Mouse (Mus musculus) ES-Bruce4 (cell line): Measurements from ENCODE around the gene Mpzl1. TPM values are rescaled to one million over a fixed set of nuclear protein-coding genes. Genes with fewer than 3 reads are reported as not detected.

Experiments
- H3K27ac ChIP-seq: 2 replicates; pipeline ENCODE4 v1.5.1; 2012; ENCODE audit warnings: low read length, inconsistent platforms; ENCODE audit not compliant: insufficient read depth
- H3K27me3 ChIP-seq: 2 replicates; pipeline ENCODE4 v1.6.1; 2012; ENCODE audit warnings: mild to moderate bottlenecking, low read length, inconsistent platforms; ENCODE audit not compliant: control insufficient read depth, poor library complexity, insufficient read depth, severe bottlenecking
- H3K36me3 ChIP-seq: 2 replicates; pipeline ENCODE4 v1.6.1; 2012; ENCODE audit warnings: inconsistent platforms, mild to moderate bottlenecking, low read length, moderate library complexity; ENCODE audit not compliant: control insufficient read depth, poor library complexity, insufficient read depth, severe bottlenecking
- H3K4me1 ChIP-seq: one replicate; pipeline ENCODE4 v1.8.1; 2011; ENCODE audit warnings: low read length; ENCODE audit not compliant: control insufficient read depth, insufficient read depth
- H3K4me3 ChIP-seq: 2 replicates; pipeline ENCODE4 v1.5.1; 2011; ENCODE audit warnings: low read depth, mild to moderate bottlenecking, low read length
- H3K9ac ChIP-seq: 2 replicates; pipeline ENCODE4 v1.6.1; 2012; ENCODE audit warnings: low read depth, mild to moderate bottlenecking, inconsistent platforms; ENCODE audit not compliant: poor library complexity, severe bottlenecking
- H3K9me3 ChIP-seq: replicated peaks from 2 replicates; pipeline ENCODE4 v1.6.1; 2012; ENCODE audit warnings: mild to moderate bottlenecking, low read length, inconsistent platforms; ENCODE audit not compliant: control insufficient read depth, poor library complexity, insufficient read depth, severe bottlenecking
- CTCF ChIP-seq: IDR thresholded peaks from one replicate; pipeline ENCODE4 v1.8.1; 2011; ENCODE audit warnings: low read depth, low read length
- EP300 ChIP-seq: IDR thresholded peaks from 2 replicates; pipeline ENCODE4 v1.6.1; 2011; ENCODE audit warnings: low read depth, low read length; ENCODE audit not compliant: insufficient read depth
- POLR2A ChIP-seq: IDR thresholded peaks from one replicate; pipeline ENCODE4 v1.8.1; 2011; ENCODE audit warnings: low read length; ENCODE audit not compliant: insufficient read depth
- polyA plus RNA-seq: library from polyadenylated mRNA; stranded (reverse); fragments of >200 nt; gene quantifications from 2 replicates; pipeline ENCODE4 v1.2.4, GENCODE M21; 2011; ENCODE audit warnings: low read depth; ENCODE audit not compliant: missing spikeins, insufficient read depth, insufficient read length

Gene Mpzl1
- polyA plus RNA-seq, 1 experiment: 122 TPM

DNA sequence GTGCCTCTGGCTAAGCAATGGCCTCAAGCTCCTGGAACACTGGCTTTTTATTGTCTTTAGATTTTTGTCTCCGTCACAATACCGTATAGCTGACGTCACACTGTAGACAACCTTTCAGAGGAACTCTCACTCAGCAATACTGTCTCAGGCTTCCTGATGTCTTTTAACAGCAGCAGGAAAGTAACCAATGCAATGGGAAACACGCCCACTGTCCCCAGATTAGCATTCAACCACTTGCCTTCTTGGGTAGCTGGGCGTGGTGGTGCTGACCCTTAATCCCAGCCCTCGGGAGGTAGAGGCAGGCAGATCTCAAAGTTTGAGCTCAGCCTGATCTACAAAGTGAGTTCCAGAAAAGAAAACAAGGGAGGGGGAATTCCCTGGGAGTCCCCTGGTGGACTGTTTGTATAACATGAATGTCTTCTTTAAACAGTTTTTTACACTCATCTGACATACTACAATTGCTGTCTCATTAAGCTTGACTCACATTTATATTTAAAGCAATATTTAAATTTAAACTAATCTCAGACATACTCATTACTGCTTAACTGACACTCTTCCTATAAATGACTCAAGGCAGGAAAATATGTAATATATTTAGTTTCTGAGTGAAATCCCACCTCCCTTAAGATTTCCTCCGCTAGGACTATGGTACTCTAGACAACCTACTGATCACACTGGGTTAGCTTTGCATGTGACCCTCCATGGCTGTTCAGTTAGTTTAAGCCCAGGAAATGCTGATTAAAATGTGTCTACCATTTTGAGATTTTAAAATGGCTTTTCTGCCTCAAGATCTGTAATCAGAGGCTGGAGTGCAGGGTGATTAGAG lies 24.6 kb downstream of the Mpzl1 start:
- TF ChIP-seq POLR2A: no peak
- TF ChIP-seq EP300: 0 out of 2 replicates have a peak, but pooled peaks have one; percentile 27
- H3K9ac ChIP-seq: no peak overlapping the region
- no peaks in the 10 kb centered on the region for H3K27me3 ChIP-seq
- no peak overlapping the region for H3K27ac ChIP-seq
- peaks cover 14% of the 10 kb centered on the region for H3K36me3 ChIP-seq
- no peak overlapping the region for H3K4me3 ChIP-seq
- H3K4me1 ChIP-seq: peaks cover 2% of the 10 kb centered on the region
- H3K9me3 ChIP-seq: no peaks in the 10 kb centered on the region

DNA sequence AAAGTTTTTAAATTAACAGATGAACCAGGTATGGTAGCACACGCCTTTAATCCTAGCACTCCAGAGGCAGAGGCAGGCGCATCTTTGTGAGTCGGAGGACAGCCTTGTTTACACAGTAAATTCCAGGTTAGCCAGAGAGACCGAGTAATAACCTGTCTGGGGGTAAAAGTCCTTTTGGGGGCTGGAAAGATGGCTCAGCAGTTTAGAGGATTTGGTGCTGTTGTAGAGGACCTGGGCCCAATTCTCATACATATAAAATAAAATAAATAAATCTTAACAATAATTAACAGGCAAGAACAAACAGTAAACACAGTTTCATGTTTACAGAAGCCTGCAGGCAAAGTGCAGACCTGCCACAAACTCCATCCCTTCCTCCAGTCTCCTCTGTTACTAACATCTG lies 25.4 kb downstream of the Mpzl1 start:
- peaks cover 16% of the 10 kb centered on the region for H3K36me3 ChIP-seq
- no peaks in the 10 kb centered on the region for H3K9me3 ChIP-seq
- no peak overlapping the region for H3K9ac ChIP-seq
- no peaks in the 10 kb centered on the region for H3K27me3 ChIP-seq
- TF ChIP-seq CTCF (no peak), EP300 (no peak), POLR2A (no peak)
- peaks cover 2% of the 10 kb centered on the region for H3K4me1 ChIP-seq
- H3K27ac ChIP-seq: no peak overlapping the region
- H3K4me3 ChIP-seq: no peak overlapping the region

DNA sequence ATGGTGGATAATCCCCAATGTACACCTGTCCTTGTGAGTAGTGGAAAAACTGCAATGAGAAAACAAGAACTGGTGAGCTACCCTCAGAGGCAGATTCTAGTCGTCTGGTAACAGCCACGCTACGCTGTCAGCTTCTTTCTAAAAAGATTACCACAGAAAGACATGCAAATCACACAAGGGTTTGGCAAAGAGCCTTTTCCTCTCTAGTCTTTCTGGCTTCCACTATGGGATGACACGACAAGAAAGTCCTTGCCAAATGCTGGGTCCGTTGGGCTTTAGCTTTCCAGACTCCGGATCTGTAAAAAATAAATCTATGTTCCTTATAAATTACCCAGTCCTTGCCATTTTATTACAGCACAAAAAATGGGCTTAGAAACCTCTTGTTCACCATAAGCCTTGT lies 28.6 kb downstream of the Mpzl1 start:
- Histone ChIP-seq H3K4me3 (no peak overlapping the region), H3K27me3 (no peaks in the 10 kb centered on the region), H3K9me3 (no peaks in the 10 kb centered on the region), H3K9ac (no peak overlapping the region), H3K4me1 (no peaks in the 10 kb centered on the region), H3K27ac (no peak overlapping the region), H3K36me3 (peaks cover 21% of the 10 kb centered on the region)
- no peak for TF ChIP-seq EP300
- TF ChIP-seq CTCF: no peak
- TF ChIP-seq POLR2A: no peak

DNA sequence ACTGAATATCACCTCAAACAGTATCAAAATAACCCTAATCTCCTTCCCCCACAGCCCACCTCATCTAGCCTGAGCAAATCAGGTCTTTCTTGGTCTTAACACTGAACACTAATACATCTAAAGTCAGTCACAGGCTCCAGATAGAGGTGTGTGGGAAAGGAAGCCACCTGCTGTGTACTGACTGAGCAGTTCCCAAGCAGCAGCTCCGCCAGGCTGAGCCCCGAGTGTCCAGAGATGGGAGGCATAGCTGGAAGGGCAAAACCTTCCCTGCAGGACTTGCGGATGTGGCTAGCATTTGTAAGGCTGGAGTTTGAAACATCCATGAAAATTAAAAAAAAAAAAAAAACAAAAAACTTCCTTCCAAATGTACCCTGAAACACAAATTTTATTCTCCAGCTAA lies 29.2 kb downstream of the Mpzl1 start:
- Histone ChIP-seq H3K36me3 (peaks cover 22% of the 10 kb centered on the region), H3K27ac (no peak overlapping the region), H3K4me1 (no peaks in the 10 kb centered on the region), H3K27me3 (no peaks in the 10 kb centered on the region), H3K9me3 (no peaks in the 10 kb centered on the region), H3K4me3 (no peak overlapping the region), H3K9ac (no peak overlapping the region)
- no peak for TF ChIP-seq POLR2A
- TF ChIP-seq CTCF: no peak
- no peak for TF ChIP-seq EP300

DNA sequence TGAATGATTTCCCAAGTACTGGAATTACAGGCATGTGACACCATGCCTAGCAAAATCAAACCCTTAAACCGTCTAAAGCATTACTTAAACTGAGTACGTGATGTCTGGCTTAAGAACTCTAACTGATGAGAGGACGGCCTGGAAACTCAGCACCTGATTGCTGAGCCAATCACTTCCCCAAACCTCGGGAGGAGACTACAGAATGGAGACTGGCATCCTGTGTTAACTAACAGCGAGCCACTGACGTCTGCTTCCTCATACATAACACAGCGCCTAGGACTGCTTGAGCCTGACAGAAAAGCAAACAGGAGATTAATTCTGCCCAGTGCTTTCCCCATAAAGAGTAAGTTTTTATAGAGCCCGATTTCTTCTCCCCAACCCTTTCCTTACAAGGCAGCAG lies 30.1 kb downstream of the Mpzl1 start:
- Histone ChIP-seq H3K36me3 (peaks cover 22% of the 10 kb centered on the region), H3K4me1 (no peaks in the 10 kb centered on the region), H3K4me3 (no peak overlapping the region), H3K27me3 (no peaks in the 10 kb centered on the region), H3K27ac (no peak overlapping the region), H3K9ac (no peak overlapping the region), H3K9me3 (no peaks in the 10 kb centered on the region)
- TF ChIP-seq EP300 (no peak), CTCF (no peak), POLR2A (no peak)

DNA sequence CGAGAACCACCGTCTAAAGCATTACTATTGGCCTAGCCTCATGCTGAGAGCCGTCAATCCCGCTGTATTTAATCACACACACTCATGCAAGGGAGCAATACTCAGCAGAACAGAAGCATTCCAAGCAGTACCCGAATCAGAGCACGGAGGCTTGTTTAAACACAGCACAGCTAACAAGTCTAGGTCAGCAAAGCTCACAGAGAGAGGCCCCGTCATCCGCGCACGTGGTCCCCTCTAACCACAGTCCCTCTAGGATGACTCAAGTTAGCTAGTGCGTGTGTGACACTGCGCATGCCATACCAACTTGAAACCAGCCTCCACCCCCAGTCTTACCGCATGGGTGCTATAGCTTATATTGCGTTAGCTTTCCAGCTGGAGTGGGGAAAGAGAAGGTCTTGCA lies 31.1 kb downstream of the Mpzl1 start:
- Histone ChIP-seq H3K4me1 (no peaks in the 10 kb centered on the region), H3K27ac (no peak overlapping the region), H3K36me3 (peaks cover 22% of the 10 kb centered on the region), H3K9me3 (no peaks in the 10 kb centered on the region), H3K27me3 (no peaks in the 10 kb centered on the region), H3K9ac (no peak overlapping the region), H3K4me3 (no peak overlapping the region)
- TF ChIP-seq EP300 (no peak), CTCF (no peak), POLR2A (no peak)
